Mouse (Mus musculus) myocyte (in vitro differentiated cells): ENCODE data around the gene Rybp. TPM values are rescaled to one million over a fixed set of nuclear protein-coding genes. Genes with fewer than 3 reads are reported as not detected.

Experiments
- H3K27me3 ChIP-seq: one replicate; pipeline ENCODE4 v1.6.1; 2011; ENCODE audit not compliant: control insufficient read depth, insufficient read depth, insufficient read length
- H3K36me3 ChIP-seq: one replicate; pipeline ENCODE4 v1.6.1; 2011; ENCODE audit not compliant: control insufficient read depth, insufficient read depth
- H3K4me2 ChIP-seq: one replicate; pipeline ENCODE4 v1.6.1; 2011; ENCODE audit warnings: low read depth, control low read depth
- H3K4me3 ChIP-seq: one replicate; pipeline ENCODE4 v1.5.1; 2011; ENCODE audit warnings: mild to moderate bottlenecking, control low read depth, moderate library complexity
- H3K79me2 ChIP-seq: one replicate; pipeline ENCODE4 v1.6.1; 2011; ENCODE audit not compliant: control insufficient read depth, insufficient read depth
- H3ac ChIP-seq: one replicate; pipeline ENCODE4 v1.6.1; 2011; ENCODE audit not compliant: control insufficient read depth, insufficient read length
- CEBPB ChIP-seq: IDR thresholded peaks from 2 replicates; pipeline ENCODE4 v1.6.1; 2011; ENCODE audit warnings: mild to moderate bottlenecking, moderate library complexity; ENCODE audit not compliant: poor library complexity, insufficient read depth, severe bottlenecking
- E2F4 ChIP-seq: IDR thresholded peaks from one replicate; pipeline ENCODE4 v1.6.1; 2011; ENCODE audit warnings: mild to moderate bottlenecking, control low read depth, moderate library complexity; ENCODE audit not compliant: insufficient read depth
- MAX ChIP-seq: IDR thresholded peaks from one replicate; pipeline ENCODE4 v1.6.1; 2011; ENCODE audit warnings: low read depth, mild to moderate bottlenecking, control low read depth
- MYOD1 ChIP-seq, 3 experiments: IDR thresholded peaks; one replicate each; pipeline ENCODE4 v1.6.1; 2011; ENCODE audit warnings: control low read depth in 2 of 3, low read depth in 2 of 3, mild to moderate bottlenecking in 2 of 3, moderate library complexity in 1 of 3; ENCODE audit not compliant: insufficient read length in 2 of 3, control insufficient read depth in 1 of 3
- MYOG ChIP-seq, 3 experiments: IDR thresholded peaks; one replicate each; pipeline ENCODE4 v1.6.1; 2011; ENCODE audit warnings: control low read depth in 2 of 3, low read depth in 2 of 3, mild to moderate bottlenecking in 2 of 3; ENCODE audit not compliant: insufficient read length in 2 of 3, control insufficient read depth in 1 of 3, insufficient read depth in 1 of 3
- POLR2A ChIP-seq: IDR thresholded peaks from one replicate; pipeline ENCODE4 v1.6.1; 2011; ENCODE audit warnings: low read depth, mild to moderate bottlenecking, control low read depth, moderate library complexity; ENCODE audit not compliant: insufficient read length
- POLR2AphosphoS2 ChIP-seq: IDR thresholded peaks from one replicate; pipeline ENCODE4 v1.6.1; 2011; ENCODE audit warnings: low read depth, control low read depth; ENCODE audit not compliant: insufficient read length
- REST ChIP-seq: IDR thresholded peaks from one replicate; pipeline ENCODE4 v1.6.1; 2011; ENCODE audit warnings: mild to moderate bottlenecking, control low read depth, moderate library complexity; ENCODE audit not compliant: insufficient read depth, insufficient read length
- SRF ChIP-seq: IDR thresholded peaks from one replicate; pipeline ENCODE4 v1.6.1; 2011; ENCODE audit warnings: low read depth; ENCODE audit not compliant: control insufficient read depth, insufficient read length
- TCF12 ChIP-seq: IDR thresholded peaks from one replicate; pipeline ENCODE4 v1.6.1; 2011; ENCODE audit warnings: mild to moderate bottlenecking, control low read depth; ENCODE audit not compliant: poor library complexity, insufficient read depth, severe bottlenecking
- TCF3 ChIP-seq: IDR thresholded peaks from one replicate; pipeline ENCODE4 v1.6.1; 2011; ENCODE audit warnings: low read depth, control low read depth; ENCODE audit not compliant: insufficient read length
- USF1 ChIP-seq: IDR thresholded peaks from one replicate; pipeline ENCODE4 v1.6.1; 2011; ENCODE audit warnings: low read depth, mild to moderate bottlenecking, control low read depth, moderate library complexity
- polyA plus RNA-seq: library from polyadenylated mRNA; unstranded; fragments of >200 nt; fragmentation: generic; extraction: Trizol; gene quantifications from one replicate; pipeline ENCODE4 v1.2.1, GENCODE M21; 2012; ENCODE audit warnings: missing spikeins

The Rybp gene
- polyA plus RNA-seq, 1 experiment, result 9.5 TPM

DNA sequence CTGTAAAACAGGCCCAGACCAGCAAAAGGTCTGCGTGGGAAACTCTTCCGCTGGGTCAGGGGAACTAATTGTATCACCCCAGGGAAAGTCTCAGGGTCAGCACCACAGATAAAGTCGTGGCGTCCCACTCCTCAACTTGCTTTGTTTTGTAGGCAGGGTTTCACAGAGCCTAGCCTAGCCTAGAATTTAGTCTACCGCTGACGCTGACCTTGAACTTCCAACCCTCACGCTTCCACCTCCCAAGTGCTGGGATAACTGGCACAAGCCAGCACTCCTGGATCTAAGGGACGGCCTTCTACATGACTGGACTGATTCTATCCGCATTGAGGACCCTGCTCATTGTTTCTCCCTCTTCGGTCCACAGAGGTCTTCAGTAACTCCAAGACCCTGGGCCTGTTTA is 63.9 kb downstream of the Rybp start:
- Histone ChIP-seq H3K79me2 (no peaks in the 10 kb centered on the region), H3K4me3 (no peak overlapping the region), H3K4me2 (no peak overlapping the region), H3ac (no peak overlapping the region), H3K36me3 (no peaks in the 10 kb centered on the region), H3K27me3 (no peaks in the 10 kb centered on the region)
- TF ChIP-seq SRF (no peak), MAX (no peak), POLR2AphosphoS2 (no peak), TCF12 (no peak), CEBPB (no peak), USF1 (no peak), TCF3 (no peak), MYOD1 (IDR thresholded peaks at IDR 0.05; ENCODE audit: control insufficient read depth in 1 of 3, insufficient read length in 2 of 3, low read depth in 2 of 3) (no peak), MYOG (IDR thresholded peaks at IDR 0.05; ENCODE audit: control insufficient read depth in 1 of 3, insufficient read depth in 1 of 3, insufficient read length in 2 of 3, low read depth in 2 of 3) (no peak), POLR2A (no peak), E2F4 (no peak), REST (no peak)

DNA sequence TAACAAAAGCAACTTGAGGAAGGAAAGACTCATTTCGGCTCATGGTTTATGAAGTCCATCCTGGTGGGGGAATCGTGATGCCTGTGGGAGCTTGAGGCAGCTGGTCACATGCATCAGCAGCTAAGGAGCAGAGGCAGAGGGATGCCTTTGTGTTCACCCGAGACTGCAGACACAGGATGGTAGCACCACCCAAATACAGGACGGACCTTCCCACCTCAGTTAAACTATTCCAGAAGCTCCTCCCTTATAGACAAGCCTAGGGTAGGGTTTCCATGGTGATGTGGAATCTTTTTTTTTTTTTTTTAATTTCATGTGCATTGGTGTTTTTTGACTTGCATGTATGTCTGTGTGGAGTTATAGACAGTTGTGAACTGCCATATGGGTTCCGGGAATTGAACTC is 64.4 kb downstream of the Rybp start:
- no peak overlapping the region for H3ac ChIP-seq
- no peaks in the 10 kb centered on the region for H3K36me3 ChIP-seq
- H3K27me3 ChIP-seq, result no peaks in the 10 kb centered on the region
- H3K4me2 ChIP-seq, result no peak overlapping the region
- no peaks in the 10 kb centered on the region for H3K79me2 ChIP-seq
- H3K4me3 ChIP-seq, result no peak overlapping the region
- TF ChIP-seq TCF3, result no peak
- no peak for TF ChIP-seq USF1
- no peak for TF ChIP-seq E2F4
- TF ChIP-seq MYOD1 (IDR thresholded peaks at IDR 0.05; ENCODE audit: control insufficient read depth in 1 of 3, insufficient read length in 2 of 3, low read depth in 2 of 3), result no peak
- TF ChIP-seq POLR2A, result no peak
- no peak for TF ChIP-seq MYOG (IDR thresholded peaks at IDR 0.05; ENCODE audit: control insufficient read depth in 1 of 3, insufficient read depth in 1 of 3, insufficient read length in 2 of 3, low read depth in 2 of 3)

- TF ChIP-seq POLR2AphosphoS2, result no peak
- no peak for TF ChIP-seq MYOD1 (IDR thresholded peaks at IDR 0.05; ENCODE audit: control insufficient read depth in 1 of 3, insufficient read length in 2 of 3, low read depth in 2 of 3)
- no peak for TF ChIP-seq POLR2A
- TF ChIP-seq SRF, result no peak
- no peak for TF ChIP-seq USF1
- TF ChIP-seq TCF3, result no peak
- TF ChIP-seq TCF12, result no peak
- Histone ChIP-seq H3K4me3 (no peak overlapping the region), H3K79me2 (no peaks in the 10 kb centered on the region), H3ac (no peak overlapping the region), H3K36me3 (no peaks in the 10 kb centered on the region), H3K4me2 (no peak overlapping the region), H3K27me3 (no peaks in the 10 kb centered on the region)
Observed at GRCm38 (mm10) chr6:100221803-100222202, 65.5 kb downstream of the Rybp start.

DNA sequence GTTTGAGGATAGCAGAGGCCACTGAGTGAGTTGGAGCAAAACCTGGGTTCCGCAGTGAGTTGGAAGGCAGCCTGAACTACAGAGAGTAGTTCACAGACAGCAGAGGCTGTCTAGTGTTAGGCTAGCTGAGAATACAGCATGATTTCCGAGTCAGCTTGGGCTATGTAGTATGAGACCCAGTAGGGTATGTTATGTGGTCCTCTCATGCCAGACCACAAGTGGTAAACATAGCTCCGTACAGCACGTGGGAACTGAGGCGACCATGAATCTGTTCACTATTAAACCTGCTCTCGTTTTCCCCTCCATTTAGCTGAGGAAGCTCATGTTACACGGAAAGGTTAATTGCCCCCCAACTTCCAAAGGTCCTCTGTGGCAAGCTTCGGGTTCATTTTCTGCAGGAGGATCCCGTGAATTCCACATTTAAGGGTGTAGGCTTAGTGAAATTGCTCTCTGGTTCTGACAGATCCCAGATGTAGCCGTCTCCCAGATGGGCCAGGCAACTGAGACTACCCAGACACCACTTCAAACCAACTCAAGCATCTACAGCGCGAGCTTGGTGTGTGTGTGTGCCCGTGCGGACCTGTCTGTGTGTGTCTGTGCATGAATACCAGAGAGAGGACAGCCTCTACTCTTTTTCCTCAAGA is 66.2 kb downstream of the Rybp start:
- H3K4me2 ChIP-seq, result no peak overlapping the region

GRCm38 (mm10) chr6:100219971-100220370 is 67.3 kb downstream of the Rybp start:
- no peak overlapping the region for H3ac ChIP-seq
- no peak overlapping the region for H3K4me3 ChIP-seq
- H3K27me3 ChIP-seq, result no peaks in the 10 kb centered on the region
- TF ChIP-seq MYOG (IDR thresholded peaks at IDR 0.05; ENCODE audit: control insufficient read depth in 1 of 3, insufficient read depth in 1 of 3, insufficient read length in 2 of 3, low read depth in 2 of 3), result no peak
- TF ChIP-seq MAX, result no peak
- TF ChIP-seq POLR2AphosphoS2, result no peak
- no peak for TF ChIP-seq MYOD1 (IDR thresholded peaks at IDR 0.05; ENCODE audit: control insufficient read depth in 1 of 3, insufficient read length in 2 of 3, low read depth in 2 of 3)
- no peak for TF ChIP-seq USF1
- no peak for TF ChIP-seq TCF12
- TF ChIP-seq TCF3, result no peak
- no peak for TF ChIP-seq REST
- no peak for TF ChIP-seq SRF
- TF ChIP-seq CEBPB, result no peak
- no peak for TF ChIP-seq E2F4
- no peak for TF ChIP-seq POLR2A
- no peaks in the 10 kb centered on the region for H3K79me2 ChIP-seq
- no peaks in the 10 kb centered on the region for H3K36me3 ChIP-seq
- no peak overlapping the region for H3K4me2 ChIP-seq

More for the DNA sequence above, 66.2 kb downstream of the Rybp start:
- Histone ChIP-seq H3ac (no peak overlapping the region), H3K4me3 (no peak overlapping the region), H3K36me3 (no peaks in the 10 kb centered on the region), H3K27me3 (no peaks in the 10 kb centered on the region), H3K79me2 (no peaks in the 10 kb centered on the region)
- TF ChIP-seq SRF, result no peak
- TF ChIP-seq REST, result no peak
- TF ChIP-seq POLR2A, result no peak
- TF ChIP-seq MYOD1 (IDR thresholded peaks at IDR 0.05; ENCODE audit: control insufficient read depth in 1 of 3, insufficient read length in 2 of 3, low read depth in 2 of 3), result no peak
- no peak for TF ChIP-seq MAX
- no peak for TF ChIP-seq E2F4
